Mouse (Mus musculus): ENCODE measurements at regions not wholly inside any gene's neighbourhood (a gene's known extent, or its start where the extent isn't known, plus 50 kb on each side); places are given as distances from the start of the nearest gene placed in this dataset.

GRCm38 (mm10) chr10:17221495-17221894, 501.5 kb upstream of the Cited2 start:
- 26% methylated on average over 2 of the region's 2 CpGs for WGBS

GRCm38 (mm10) chr10:17225727-17226126, 497.3 kb upstream of the Cited2 start:
- no peak for DNase-seq (ENCODE audit: low read depth, low spot score)
- 95% methylated on average over 1 of the region's 1 CpGs for WGBS

More at GRCm38 (mm10) chr10:17221495-17221894, 501.5 kb upstream of the Cited2 start:
- DNase-seq (ENCODE audit: low read depth, low spot score): no peak

- DNase-seq (ENCODE audit: low read depth, low spot score): no peak
- 64% methylated on average over 16 of the region's 16 CpGs for WGBS
Observed at GRCm38 (mm10) chr10:17230040-17230818, 492.8 kb upstream of the Cited2 start.

DNA sequence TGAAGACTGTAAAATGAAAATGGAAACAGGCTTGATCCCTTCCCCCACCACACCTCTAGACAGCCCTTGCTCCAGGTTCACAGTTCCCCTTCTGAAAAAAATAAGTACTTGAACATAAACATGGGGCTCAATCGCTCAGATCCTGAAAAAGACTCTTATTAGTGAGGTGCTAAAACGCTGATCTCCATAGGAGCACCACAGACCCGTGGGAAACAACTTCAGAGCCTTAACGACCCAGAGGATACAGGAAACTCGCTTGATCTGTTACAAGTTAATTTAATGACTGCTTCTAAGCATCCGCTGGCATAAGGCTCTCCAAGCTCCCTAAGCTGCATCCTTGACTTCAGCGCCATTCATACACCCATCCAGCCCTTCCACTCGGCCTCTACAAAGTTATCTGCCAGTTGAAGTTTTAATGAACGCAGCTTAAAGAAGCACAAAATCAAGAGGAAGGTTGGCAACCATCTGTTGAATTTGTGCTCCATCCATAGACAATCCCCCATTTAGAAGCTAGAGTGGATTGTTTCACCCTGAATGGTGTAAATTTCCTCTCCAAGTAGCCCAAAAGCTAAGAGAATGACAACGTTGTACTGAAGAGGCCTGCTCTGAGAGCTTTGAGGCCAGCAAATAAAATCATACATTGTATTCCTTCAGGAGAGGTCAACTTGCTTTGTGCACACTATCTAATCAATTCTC, 486.9 kb upstream of the Cited2 start:
- no peak for DNase-seq (ENCODE audit: low read depth, low spot score)
- 75% methylated on average over 10 of the region's 10 CpGs for WGBS

GRCm38 (mm10) chr10:17236761-17237160, 486.3 kb upstream of the Cited2 start:
- DNase-seq (ENCODE audit: low read depth, low spot score): no peak
- 81% methylated on average over 2 of the region's 2 CpGs for WGBS

DNA sequence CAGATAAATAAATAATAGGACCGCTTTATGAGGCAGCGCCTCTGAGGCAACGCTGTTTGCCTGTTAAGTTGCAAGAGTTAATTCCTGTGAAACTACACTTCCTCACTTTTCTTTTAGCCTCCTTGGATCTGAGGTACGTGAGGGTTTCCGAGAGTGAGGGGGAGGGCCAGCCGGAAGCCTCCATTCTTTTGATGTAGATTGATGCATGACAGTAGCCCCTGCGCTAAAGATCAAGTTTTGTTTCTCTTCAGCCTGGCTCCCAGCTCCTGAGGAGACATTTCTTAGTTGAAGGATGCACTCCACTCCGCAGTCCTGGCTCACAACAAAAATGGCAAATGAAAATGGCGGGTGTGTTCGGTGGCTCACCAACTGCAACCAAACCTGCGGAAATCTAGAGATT, 485.6 kb upstream of the Cited2 start:
- DNase-seq (ENCODE audit: low read depth, low spot score): no peak
- 88% methylated on average over 11 of the region's 11 CpGs for WGBS

GRCm38 (mm10) chr10:17237918-17238850, 484.8 kb upstream of the Cited2 start:
- no peak for DNase-seq (ENCODE audit: low read depth, low spot score)
- WGBS: 88% methylated on average over 12 of the region's 12 CpGs

- DNase-seq (ENCODE audit: low read depth, low spot score): no peak
- 65% methylated on average over 2 of the region's 2 CpGs for WGBS
Observed at GRCm38 (mm10) chr10:17248270-17248669, 474.7 kb upstream of the Cited2 start.

GRCm38 (mm10) chr10:17253040-17253439, 470.0 kb upstream of the Cited2 start:
- 27% methylated on average over 4 of the region's 4 CpGs for WGBS
- no peak for DNase-seq (ENCODE audit: low read depth, low spot score)

- WGBS: 36% methylated on average over 4 of the region's 4 CpGs
- DNase-seq (ENCODE audit: low read depth, low spot score): no peak
Observed at GRCm38 (mm10) chr10:17260154-17260553, 462.9 kb upstream of the Cited2 start.

DNA sequence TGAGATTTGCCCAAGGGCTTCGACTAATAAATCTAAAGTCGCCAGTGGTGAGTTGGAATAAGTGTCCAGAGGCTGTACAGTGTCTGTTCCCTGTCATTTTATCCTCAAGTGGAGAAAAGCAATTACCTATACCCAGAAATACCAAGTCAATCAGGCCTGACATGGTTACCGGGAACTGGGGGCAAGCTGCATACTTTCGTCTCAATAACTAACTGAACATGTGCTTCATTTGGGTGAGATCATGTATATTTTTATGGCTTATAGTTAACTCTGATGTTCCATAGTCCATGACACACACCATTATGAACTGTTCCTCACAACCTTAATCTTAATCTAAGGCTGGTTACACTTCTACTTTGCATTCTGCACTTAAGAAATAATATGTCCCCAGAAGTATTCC, 462.4 kb upstream of the Cited2 start:
- WGBS: 47% methylated on average over 4 of the region's 4 CpGs
- no peak for DNase-seq (ENCODE audit: low read depth, low spot score)

DNA sequence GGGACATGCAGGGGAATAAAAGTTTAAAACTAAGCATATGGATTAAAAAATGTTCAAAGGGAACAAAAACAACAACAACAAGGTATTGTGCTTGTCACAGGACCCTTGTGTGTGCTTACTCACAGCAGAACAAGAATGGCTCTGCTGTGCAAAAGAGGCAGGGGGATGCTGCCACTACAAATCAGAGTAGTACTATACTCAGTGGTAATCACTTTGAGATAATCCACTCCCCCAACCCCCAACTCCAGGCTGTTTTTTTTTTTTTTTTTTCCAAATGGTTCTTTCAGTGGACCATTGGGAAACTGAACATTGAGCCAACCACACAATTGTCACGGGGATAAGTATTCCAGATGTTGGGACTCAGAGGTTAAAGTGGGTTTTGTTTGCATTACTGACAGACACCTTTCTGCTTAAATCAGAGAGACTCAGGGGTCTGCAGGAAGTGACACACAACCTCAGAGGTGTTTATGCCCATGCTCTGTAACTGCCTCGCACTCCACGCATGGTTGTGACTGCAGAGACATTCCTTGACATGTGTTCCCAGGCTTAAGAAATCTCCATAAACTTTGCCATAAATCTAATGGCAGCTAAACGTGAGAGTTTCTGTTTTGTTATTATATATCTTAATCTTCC, 461.7 kb upstream of the Cited2 start:
- WGBS: 21% methylated on average over 4 of the region's 4 CpGs
- DNase-seq (ENCODE audit: low read depth, low spot score): no peak

- 14% methylated on average over 3 of the region's 3 CpGs for WGBS
- DNase-seq (ENCODE audit: low read depth, low spot score): no peak
Observed at GRCm38 (mm10) chr10:17261825-17262205, 461.2 kb upstream of the Cited2 start.

DNA sequence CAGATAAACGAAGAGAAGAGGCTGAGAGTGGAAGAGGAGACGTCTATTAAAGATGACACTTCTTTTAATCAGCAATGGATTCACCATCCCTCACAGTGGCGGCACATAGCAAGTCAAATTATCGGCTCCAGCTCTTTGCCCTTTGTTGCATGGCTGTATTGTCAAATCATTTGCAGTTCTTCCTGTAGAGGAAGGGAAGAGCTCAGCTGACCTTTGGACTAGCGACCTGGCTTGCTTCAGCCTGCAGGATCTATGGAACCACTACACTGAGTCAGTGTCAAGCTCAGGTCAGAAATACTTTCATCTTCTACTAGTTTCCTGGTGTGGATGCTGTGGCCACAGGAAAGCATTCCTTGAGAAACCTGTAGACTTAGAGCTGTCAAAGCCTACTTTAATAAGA, 450.4 kb upstream of the Cited2 start:
- no peak for DNase-seq (ENCODE audit: low read depth, low spot score)
- WGBS: 56% methylated on average over 5 of the region's 5 CpGs

- DNase-seq (ENCODE audit: low read depth, low spot score): peak; percentile 75
- WGBS: 11% methylated on average over 3 of the region's 3 CpGs
Observed at GRCm38 (mm10) chr10:17273855-17274254, 449.2 kb upstream of the Cited2 start.

- DNase-seq (ENCODE audit: low read depth, low spot score): no peak
- 21% methylated on average over 1 of the region's 1 CpGs for WGBS
Observed at GRCm38 (mm10) chr10:17275214-17275613, 447.8 kb upstream of the Cited2 start.

GRCm38 (mm10) chr10:17277911-17278310, 445.1 kb upstream of the Cited2 start:
- no peak for DNase-seq (ENCODE audit: low read depth, low spot score)

DNA sequence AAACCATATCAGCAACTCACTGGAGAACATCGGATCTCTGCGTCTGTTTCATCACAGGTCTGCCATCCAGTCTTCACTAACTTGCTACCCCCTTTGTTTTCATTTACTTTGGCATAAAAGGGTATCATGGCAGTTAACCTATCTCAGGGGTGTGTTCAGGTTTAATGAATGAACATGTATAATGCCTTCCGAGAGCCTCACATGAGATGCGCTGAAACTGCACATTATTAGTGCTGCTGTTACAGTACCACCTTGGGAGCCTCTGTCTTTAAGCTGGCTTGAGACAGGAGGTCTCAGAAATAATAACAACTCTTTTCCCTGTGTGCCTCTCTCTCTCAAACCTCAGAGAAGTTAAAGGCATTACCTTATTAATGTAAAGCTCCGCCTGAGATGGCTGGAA, 438.2 kb upstream of the Cited2 start:
- 93% methylated on average over 5 of the region's 5 CpGs for WGBS

GRCm38 (mm10) chr10:17287141-17287540, 435.9 kb upstream of the Cited2 start:
- 86% methylated on average over 2 of the region's 2 CpGs for WGBS
- DNase-seq (ENCODE audit: low read depth, low spot score): no peak

More for the DNA sequence above, 438.2 kb upstream of the Cited2 start:
- DNase-seq (ENCODE audit: low read depth, low spot score): no peak

DNA sequence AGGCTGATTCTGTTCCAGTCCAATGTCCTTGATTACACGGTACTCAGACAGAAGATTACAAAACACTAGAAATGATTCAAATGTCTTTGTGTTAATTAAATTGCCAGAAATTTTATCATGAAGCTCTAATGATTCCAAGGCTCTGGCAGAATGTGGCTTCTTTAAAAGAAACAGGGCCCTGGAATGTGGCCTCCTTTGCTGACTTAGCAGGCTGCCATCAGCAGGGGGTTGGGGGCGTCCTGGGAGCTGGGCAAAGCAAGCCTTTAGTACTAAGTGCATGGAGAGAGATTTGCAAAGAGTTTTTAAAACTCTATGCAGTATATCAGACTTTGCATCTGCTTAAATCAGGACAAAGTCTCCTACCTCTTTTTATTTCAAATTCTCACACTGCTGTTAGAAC, 434.8 kb upstream of the Cited2 start:
- no peak for DNase-seq (ENCODE audit: low read depth, low spot score)
- WGBS: 75% methylated on average over 2 of the region's 2 CpGs
